Mouse (Mus musculus) 416B (cell line): ENCODE data around the gene Fam241a.

Experiments
- DNase-seq: peaks from one replicate; pipeline ENCODE4 v3.0.0; 2011; ENCODE audit warnings: low read depth

The Fam241a gene

GRCm38 (mm10) chr3:127895792-127896541, at the start of gene Fam241a:
TSS of gene Fam241a (minus strand) at chr3:127896324.
- DNase-seq: peak; percentile 87

- no peak for DNase-seq
Measured at GRCm38 (mm10) chr3:127932453-127932852, 36.3 kb upstream of the Fam241a start.

DNA sequence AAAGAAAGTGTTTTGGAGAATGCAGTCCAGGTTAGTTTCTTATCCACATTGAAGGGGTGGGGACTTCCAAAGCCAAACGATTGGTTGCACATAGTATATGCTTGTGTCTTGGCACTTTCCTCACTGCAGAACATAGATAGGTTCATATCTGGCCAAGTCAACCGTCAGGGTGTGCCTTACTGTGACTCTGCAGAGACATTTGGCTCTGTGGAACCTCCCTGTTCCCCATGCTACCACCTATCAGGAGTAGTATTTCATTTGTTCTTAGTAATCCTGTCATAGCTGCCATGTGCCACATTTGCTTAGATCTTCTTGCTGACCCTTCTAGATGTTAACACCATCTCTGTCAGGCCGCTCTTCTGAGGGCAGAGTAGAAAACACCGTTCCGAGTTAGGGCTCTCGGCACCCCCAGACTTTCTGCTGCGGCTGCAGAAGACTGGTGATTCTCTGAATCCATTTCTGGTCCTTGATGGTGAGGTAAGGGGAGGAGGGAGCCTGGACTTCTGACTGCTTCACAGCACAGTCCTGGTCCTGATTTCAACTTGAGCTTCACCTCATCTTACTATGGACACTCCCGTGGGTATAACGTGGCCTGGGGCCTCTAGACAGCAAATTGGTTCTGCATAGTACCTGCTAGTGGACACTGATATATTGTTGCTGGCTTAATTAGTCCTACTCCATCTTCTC, 34.3 kb upstream of the Fam241a start:
- DNase-seq: no peak

- no peak for DNase-seq
Measured at GRCm38 (mm10) chr3:127929921-127930320, 33.8 kb upstream of the Fam241a start.

DNA sequence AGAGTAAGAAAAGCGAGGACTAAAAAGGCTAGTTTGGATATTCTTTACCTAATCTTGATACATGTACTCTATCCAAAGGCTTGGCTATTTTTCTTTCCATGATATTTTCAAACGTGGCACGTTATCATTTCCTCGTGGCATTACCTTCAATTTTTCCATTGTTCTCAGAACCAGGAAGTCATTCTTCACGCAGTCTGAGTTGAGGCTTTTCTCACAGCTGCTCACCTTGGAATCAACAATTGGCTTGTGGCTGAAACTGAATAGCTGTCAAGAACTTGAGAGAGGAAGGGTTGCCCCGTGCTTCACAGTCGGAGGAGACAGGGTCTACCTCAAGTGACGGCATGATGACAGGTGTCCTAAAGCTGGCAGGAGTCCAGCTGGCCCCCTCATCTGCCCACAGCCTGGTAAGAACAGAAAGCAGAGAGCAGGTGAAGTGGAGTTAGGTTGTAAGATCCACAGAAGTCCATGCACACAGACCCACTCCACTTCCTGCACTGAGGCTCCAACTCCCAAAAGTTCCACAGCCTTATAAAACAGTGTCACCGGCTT, 30.6 kb upstream of the Fam241a start:
- no peak for DNase-seq

DNA sequence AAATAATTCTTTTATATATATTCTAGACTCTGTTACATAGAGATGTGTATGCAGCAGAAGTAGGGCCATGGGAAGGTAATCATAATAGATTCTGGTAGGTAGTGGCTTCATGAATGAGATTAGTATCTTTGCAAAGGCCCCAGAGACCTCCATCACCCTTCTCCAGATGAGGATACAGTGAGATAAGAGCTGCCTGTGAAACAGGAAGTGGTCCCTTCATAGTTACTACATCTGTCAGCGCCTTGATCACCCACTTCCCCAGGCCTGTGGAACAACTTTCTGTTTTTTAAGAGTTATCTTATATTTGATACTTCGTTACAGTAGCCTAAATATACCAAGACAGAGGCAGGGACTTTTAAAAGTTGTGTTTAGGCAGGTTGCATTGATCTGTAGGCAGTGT, 28.3 kb upstream of the Fam241a start:
- peak; percentile 12 for DNase-seq

DNA sequence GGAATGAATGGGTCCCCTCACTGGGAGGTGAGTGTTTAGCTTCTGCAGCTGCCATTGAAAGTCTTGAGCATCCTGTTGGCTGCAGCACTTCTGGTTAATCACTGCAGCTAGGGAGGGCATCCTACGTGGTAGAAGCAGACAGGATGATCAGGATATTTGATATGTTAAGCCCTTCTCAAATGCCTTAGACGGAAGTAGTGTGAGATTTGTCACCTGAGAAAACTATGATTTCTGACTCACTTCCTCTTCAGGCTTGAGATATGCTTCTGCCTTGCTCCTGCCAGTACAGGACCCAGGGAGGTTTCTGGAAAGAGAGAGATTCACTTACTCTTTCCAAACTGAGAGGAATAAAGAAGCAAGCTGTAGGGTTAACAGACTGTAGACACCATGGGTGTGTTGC, 27.1 kb upstream of the Fam241a start:
- peak; percentile 38 for DNase-seq

DNA sequence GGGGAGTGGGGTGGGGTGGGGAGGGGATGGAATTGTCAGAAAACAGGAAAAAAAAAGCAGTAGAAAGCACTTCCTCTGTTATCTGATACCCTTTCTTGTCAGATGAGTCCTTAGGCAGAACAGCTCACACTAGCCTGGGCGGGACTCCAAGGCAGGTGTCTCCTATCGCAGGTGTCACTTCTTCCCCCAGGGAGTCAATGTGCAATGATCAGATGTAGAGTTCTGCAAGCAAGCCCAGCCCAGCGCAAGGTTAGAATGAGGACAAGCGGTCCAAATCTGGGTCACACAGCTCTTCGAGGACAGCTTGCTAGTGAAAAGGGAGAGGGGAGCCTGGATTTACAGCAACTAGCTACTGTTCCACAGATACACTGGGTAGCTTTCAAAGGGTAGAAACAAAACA, 26.0 kb upstream of the Fam241a start:
- no peak for DNase-seq

DNA sequence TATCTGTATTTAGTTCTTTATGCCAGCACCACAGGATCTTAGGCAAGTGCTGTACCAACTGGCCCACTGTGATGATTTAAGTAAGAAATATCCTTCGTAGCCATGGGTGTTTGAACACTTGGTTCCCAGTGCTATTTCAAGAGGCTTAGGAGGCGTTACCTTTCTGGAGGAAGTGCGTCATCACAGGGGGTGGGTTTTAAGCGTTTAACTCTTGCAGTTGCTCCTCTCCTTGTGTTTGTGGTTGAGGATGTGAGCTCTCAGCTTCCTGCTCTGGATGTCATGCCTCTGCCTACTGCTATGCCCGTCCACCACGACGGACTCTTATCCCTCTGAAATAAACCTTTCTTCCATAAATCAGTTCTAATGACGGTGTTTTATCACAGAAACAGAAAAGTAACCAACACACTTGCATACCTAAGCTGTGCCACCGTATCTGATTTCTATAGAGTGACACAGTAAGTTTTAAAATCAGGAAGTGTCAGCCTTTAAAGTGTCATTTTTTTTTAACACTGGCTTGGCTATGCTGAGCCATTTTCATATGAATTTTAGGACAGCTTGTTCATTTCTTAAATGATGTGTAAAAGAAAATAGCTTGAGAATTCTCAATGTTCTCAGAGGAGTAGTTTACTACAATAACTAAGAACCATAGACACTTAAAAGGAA, 22.0 kb upstream of the Fam241a start:
- DNase-seq: peak; percentile 55

GRCm38 (mm10) chr3:127917549-127917948, 21.4 kb upstream of the Fam241a start:
- DNase-seq: no peak

DNA sequence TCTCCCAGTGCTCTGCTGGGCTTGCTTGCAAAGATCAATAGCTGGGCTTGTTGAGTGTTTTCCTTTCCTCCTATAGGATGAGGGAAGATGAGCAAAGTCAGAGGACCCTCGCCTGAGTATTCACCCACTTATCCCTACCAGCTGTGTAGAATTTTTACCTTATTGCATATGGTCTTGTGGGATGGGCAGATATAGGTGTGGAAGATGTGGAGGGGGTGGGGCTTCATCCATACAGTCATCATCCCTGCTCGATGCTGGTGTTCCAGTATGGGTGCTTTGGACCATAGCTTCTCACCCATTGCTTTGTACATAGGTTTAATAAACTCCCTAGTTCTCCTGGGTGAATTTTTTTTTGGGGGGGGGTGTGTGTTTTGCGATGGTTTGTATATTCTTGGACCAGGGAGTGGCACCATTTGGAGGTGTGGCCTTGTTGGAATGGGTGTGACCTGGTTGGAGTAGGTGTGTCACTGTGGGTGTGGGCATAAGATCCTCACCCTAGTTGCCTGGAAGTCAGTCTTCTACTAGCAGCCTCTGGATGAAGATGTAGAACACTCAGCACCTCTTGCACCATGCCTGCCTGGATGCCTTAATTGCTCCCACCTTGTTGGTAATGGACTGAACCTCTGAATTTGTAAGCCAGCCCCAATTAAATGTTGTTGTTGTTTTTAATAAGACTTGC, 19.7 kb upstream of the Fam241a start:
- no peak for DNase-seq

- no peak for DNase-seq
Measured at GRCm38 (mm10) chr3:127913885-127914709, 18.0 kb upstream of the Fam241a start.

DNA sequence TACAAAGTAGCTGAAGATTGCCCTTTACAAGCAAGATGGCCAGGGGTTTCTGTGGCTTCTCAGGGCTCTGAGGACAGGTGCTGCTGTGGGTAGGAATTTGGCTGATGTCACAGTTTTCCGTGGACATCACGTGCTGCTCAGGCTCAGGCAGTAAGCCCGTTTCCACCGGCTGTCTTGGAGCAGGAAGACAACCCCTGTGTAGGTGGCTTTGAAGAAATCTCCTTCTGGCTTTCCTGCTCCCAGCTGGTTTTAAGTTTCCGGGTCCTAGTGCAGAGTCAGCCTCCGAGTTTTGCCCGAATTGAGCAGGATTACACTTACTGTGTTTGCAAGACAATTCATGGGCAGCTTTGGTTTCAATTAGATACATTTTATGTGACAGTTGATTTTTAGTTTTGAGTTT, 13.8 kb upstream of the Fam241a start:
- no peak for DNase-seq

DNA sequence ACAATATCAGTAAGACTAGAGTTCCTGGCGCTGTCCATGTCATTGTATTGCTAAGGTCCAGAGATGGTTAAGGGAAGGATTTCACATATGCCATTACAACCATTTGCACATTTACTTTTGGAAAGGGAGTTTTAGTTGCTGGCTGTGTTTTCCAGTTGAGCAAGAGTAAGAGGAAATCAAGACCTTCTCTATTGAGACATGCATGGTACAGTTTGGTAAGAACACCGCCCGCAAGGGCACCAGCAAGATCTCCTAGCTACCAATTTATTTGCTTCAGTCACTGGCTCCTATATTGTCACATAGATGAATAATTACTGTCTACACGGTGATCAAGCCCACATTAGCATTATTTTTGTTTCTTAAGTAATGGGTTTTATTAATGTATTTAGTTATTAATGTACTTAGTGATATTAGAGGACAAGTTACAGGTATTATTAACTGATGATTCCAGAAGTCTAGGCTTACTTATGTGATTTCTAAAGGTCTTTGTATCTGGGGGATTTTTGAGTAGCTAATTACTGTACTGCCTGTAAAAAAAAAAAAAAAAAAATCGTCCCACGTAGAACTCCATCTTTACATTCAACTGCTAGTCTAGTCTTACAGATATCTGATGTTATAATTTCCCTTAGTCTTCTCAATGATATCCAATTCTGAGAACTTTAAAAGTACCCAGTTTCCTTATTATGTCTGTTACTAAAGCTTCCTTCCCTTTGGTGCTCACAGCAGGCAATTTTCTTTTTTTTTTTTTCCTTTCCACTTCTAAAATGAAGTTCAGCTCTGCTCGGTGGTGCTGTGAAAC, 944 bp downstream of the Fam241a start:
- peak; percentile 68 for DNase-seq

GRCm38 (mm10) chr3:127893902-127894301, 2.2 kb downstream of the Fam241a start:
- DNase-seq: peak; percentile 78

DNA sequence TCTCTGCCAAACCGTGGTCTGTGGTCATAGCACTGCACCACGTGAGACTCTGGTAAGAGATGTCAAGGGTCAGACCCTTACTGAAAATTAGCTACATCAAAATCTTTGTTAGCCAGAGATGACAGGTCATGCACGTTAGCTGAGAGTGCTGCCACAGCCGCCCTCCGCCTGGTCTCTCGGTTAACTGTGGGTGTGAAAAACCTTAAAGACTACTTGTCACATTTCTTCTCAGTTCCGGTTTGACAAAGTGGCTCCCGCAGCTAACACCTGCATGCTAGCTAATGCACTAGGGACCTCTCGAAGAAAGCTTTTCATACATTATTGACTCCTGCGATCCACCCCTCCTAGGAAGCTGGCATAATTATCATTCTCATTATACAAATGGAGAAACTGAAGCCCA, 4.2 kb downstream of the Fam241a start:
- DNase-seq: no peak

DNA sequence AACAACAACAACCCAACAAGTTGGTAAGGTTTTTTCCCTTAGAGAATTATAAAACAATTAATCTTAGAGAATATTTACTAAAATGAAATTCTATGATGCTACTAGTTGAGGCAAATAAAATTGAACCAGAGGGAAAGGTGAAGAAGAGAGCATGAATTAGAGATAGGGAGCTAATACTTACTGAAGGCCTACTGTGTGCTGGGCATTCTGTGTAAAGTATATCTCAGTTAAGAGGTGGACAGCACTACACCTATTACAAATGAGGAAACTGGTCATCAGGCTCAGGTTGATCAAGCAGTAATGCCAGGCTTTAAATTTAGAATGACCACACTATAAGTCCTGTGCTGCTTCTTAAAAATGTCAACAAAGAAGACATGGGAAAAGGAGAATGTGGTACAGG, 6.1 kb downstream of the Fam241a start:
- DNase-seq: no peak

DNA sequence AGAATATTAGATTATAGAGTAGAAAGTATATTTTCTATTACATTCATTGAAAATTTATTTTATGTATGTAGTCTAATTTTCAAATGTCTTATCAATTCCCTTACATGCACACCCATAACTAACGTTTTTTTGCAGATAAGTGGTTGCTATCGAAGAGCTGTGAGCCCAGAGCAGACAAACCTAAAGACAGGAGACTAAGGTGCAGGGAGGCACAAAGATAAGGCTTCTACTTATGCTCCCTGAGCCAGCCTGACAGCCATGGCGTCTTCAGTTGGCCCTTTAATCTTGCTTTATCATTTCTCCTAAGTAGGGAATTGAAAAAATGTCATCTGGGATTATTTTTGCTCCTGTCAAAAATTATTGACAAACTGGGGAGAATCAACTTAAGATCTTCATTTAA, 6.6 kb downstream of the Fam241a start:
- no peak for DNase-seq

DNA sequence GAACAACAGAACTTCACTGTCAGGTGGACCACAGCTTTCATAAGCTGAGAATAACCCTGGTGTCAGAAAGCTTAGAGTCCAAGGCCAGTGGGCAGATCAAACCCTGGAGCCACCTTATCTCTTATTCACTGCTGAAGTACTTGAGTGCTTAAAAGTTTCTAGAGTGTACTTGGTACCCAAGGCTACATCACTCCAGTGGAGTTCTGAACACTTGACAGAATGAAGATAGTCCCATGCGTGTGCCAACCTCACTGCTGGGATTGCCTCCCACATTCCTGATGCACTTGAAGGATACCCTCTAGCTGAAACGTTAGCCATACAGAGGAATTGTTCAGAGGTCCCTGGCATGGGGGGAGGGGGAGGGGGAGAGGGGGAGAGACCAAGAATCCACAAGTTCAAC, 14.4 kb downstream of the Fam241a start:
- DNase-seq: no peak

DNA sequence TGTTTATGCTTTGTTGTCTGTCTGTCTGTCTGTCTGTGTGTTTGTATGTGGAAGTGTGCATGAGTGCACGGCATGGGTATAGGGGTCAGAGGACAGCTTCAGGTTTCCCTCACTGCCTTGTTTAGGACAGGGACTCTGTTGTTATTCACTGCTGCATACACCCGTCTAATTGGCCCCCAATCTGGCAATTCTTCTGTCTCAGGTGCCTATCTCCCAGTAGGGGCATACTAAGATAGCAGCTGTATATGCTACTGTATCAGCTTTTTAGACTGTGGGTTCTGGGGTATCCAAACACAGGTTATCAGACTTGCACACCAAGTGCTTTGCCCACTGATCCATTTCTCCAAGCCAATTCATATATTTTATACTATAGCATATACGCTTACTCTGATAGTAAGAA, 16.2 kb downstream of the Fam241a start:
- DNase-seq: no peak

DNA sequence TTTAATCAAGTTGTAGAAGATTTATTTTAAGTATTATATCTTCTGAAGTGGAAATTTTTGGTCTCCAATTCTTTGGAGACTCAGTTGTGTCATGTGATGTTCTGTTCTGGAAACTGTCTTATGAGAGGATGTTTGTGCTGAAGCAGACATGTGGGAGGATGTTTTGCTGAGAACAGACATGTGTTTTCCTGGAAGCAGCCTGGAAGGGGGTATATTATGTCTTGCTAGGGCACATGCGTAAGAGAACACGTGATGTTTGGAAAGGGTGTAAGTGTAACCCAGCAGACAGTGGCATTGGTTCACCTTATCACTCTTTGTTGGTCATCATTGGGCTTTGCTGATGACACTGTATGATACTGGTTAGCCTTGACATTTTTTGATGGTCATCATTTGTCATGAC, 20.6 kb downstream of the Fam241a start:
- DNase-seq: no peak
